ENCODE assay signal across 9 mouse cellular contexts in the genomic region with DNA sequence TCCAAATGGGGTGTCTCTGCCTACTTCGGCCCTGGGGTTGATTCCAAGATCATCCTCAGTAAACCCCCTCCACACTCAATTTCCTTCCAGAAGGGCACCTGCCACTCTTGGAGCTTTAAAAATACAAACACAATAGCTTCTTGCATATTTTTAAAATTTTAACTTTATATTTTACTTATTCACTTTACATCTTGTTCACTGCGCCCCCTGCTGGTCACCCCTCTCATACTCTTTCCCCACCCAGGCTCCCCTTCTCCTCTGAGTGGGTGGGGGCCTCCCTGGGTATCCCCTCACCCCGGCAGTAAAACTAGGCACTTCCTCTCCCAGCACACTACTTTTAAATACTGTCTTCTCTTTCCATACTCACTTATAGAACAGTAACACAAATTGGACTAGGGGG.
DNase-seq lines count a peak whose midpoint lies in the region; ATAC-seq and TF ChIP-seq lines count a peak whose summit lies in the region.
"Had no signal": no experiment of that assay in that cellular context is flagged by ENCODE, and none has a peak within 500 bp of the region (broad histone marks: within the 10 kb centered on the region; RNA-seq: fewer than 3 reads in every experiment).

No protein-coding gene starts in this region.

- WGBS in stomach, postnatal 0 days, result 79% methylated on average over 3 of the region's 3 CpGs
- WGBS in forebrain, embryonic 14.5 days, result 89% methylated on average over 3 of the region's 3 CpGs

- H3K27ac ChIP-seq in layer of hippocampus, adult 2 months, result no peak overlapping the region
- no peak overlapping the region for H3K27ac ChIP-seq in stomach, postnatal 0 days (replicated peaks)
- H3K27ac ChIP-seq in forebrain, embryonic 14.5 days (ENCODE audit: low read depth, low read length), result no peak overlapping the region

- intact Hi-C loops in left cerebral cortex, postnatal 4 days (cut with DNase I), result no loop called here

- no peaks in the 10 kb centered on the region for H3K9me3 ChIP-seq in stomach, postnatal 0 days (ENCODE audit: control insufficient read depth, low read length)
- H3K9me3 ChIP-seq in forebrain, embryonic 14.5 days (replicated peaks; ENCODE audit: control insufficient read depth, low read length), result no peaks in the 10 kb centered on the region

- peak; percentile 67 for TF ChIP-seq CTCF in layer of hippocampus, adult 2 months (conservative IDR thresholded peaks at IDR 0.05)
- TF ChIP-seq CTCF in stomach, postnatal 0 days (IDR thresholded peaks at IDR 0.05; ENCODE audit: low read depth), result peak; percentile 35

- H3K27me3 ChIP-seq in stomach, postnatal 0 days (ENCODE audit: control insufficient read depth, insufficient read depth, low read length), result no peaks in the 10 kb centered on the region
- no peaks in the 10 kb centered on the region for H3K27me3 ChIP-seq in forebrain, embryonic 14.5 days (replicated peaks; ENCODE audit: control insufficient read depth, insufficient read depth, low read length)

- peak; percentile 55 for DNase-seq in CD4-positive, CD25-positive, alpha-beta regulatory T cell, adult 2 months (ENCODE audit: low read depth, low spot score)
- DNase-seq in layer of hippocampus, adult 2 months (ENCODE audit: low spot score in 2 of 2), result no peak
- DNase-seq in layer of hippocampus, adult 8-10 months (ENCODE audit: low spot score in 2 of 2), result no peak
- peak; percentile 17 to 24 for DNase-seq in kidney, postnatal 4 days
- DNase-seq in stomach, postnatal 0 days (ENCODE audit: low spot score), result no peak
- no peak for DNase-seq in forebrain, embryonic 14.5 days (ENCODE audit: low spot score)
- no peak for DNase-seq in left cerebral cortex, postnatal 4 days
- DNase-seq: retina, postnatal 1 day had no signal

- no peak for TF ChIP-seq EP300 in stomach, postnatal 0 days (optimal IDR thresholded peaks at IDR 0.05)

- H3K4me3 ChIP-seq in layer of hippocampus, adult 2 months, result no peak overlapping the region
- H3K4me3 ChIP-seq in stomach, postnatal 0 days (ENCODE audit: low read depth, low read length), result no peak overlapping the region
- no peak overlapping the region for H3K4me3 ChIP-seq in forebrain, embryonic 14.5 days (ENCODE audit: low read depth, low read length)

- no peak for ATAC-seq in CD4-positive, CD25-positive, alpha-beta regulatory T cell, adult 4 months
- ATAC-seq in stomach, postnatal 0 days (ENCODE audit: low FRiP score, low TSS enrichment), result no peak
- no peak for ATAC-seq in forebrain, embryonic 14.5 days

- no peak overlapping the region for H3K4me2 ChIP-seq in stomach, postnatal 0 days (replicated peaks; ENCODE audit: low read depth)
- H3K4me2 ChIP-seq in forebrain, embryonic 14.5 days (ENCODE audit: low read length), result no peak overlapping the region

- H3K36me3 ChIP-seq in stomach, postnatal 0 days (ENCODE audit: control insufficient read depth, insufficient read depth, low read length), result no peaks in the 10 kb centered on the region
- H3K36me3 ChIP-seq in forebrain, embryonic 14.5 days (ENCODE audit: control insufficient read depth, insufficient read depth, low read length), result no peaks in the 10 kb centered on the region

- H3K4me1 ChIP-seq in stomach, postnatal 0 days (replicated peaks; ENCODE audit: control insufficient read depth, insufficient read depth), result no peaks in the 10 kb centered on the region
- no peaks in the 10 kb centered on the region for H3K4me1 ChIP-seq in forebrain, embryonic 14.5 days (ENCODE audit: control insufficient read depth, insufficient read depth, low read length)

- H3K9ac ChIP-seq in stomach, postnatal 0 days (ENCODE audit: low read length), result no peak overlapping the region
- H3K9ac ChIP-seq in forebrain, embryonic 14.5 days (ENCODE audit: low read length), result no peak overlapping the region

Comparison
In these comparisons a context has a peak if more than half of its experiments do, and no peak if none do; other contexts are left out.
1. DNase-seq: peak in CD4-positive, CD25-positive, alpha-beta regulatory T cell, adult 2 months (single experiment) and kidney, postnatal 4 days (2 of 2); none in layer of hippocampus, adult 2 months (0 of 2), layer of hippocampus, adult 8-10 months (0 of 2), stomach, postnatal 0 days (single experiment), forebrain, embryonic 14.5 days (single experiment) and left cerebral cortex, postnatal 4 days (single experiment).